Mouse (Mus musculus) heart, embryonic 13.5 days (tissue): ENCODE results near the gene 1700001J03Rik. TPM values are rescaled to one million over a fixed set of nuclear protein-coding genes. Genes with fewer than 3 reads are reported as not detected.

Experiments used
- ATAC-seq: fragments of 200-750 bp; cut with Nextera tagmentation; 2 replicates; pipeline ENCODE4 v1.8.0; 2017; ENCODE audit warnings: moderate TSS enrichment; ENCODE audit not compliant: insufficient number of reproducible peaks, low FRiP score, low TSS enrichment; ENCODE audit errors: extremely low read depth
- H3K27ac ChIP-seq: fragments of 300-500 bp; sonication (generic); replicated peaks from 2 replicates; pipeline ENCODE4 v1.5.1; 2015; ENCODE audit warnings: moderate library complexity, mild to moderate bottlenecking, inconsistent platforms
- H3K27me3 ChIP-seq: fragments of 300-500 bp; sonication (generic); replicated peaks from 2 replicates; pipeline ENCODE4 v1.6.1; 2015; ENCODE audit warnings: mild to moderate bottlenecking, inconsistent platforms
- H3K36me3 ChIP-seq: fragments of 300-500 bp; sonication (generic); 2 replicates; pipeline ENCODE4 v1.6.1; 2015; ENCODE audit warnings: mild to moderate bottlenecking, inconsistent platforms
- H3K4me1 ChIP-seq: fragments of 300-500 bp; sonication (generic); 2 replicates; pipeline ENCODE4 v1.6.1; 2015; ENCODE audit warnings: inconsistent platforms
- H3K4me2 ChIP-seq: fragments of 300-500 bp; sonication (generic); 2 replicates; pipeline ENCODE4 v1.6.1; 2015; ENCODE audit warnings: inconsistent platforms, mild to moderate bottlenecking, moderate library complexity
- H3K4me3 ChIP-seq: fragments of 300-500 bp; sonication (generic); 2 replicates; pipeline ENCODE4 v1.5.1; 2015; ENCODE audit warnings: moderate library complexity, mild to moderate bottlenecking, inconsistent platforms
- H3K9ac ChIP-seq: fragments of 300-500 bp; sonication (generic); 2 replicates; pipeline ENCODE4 v1.6.1; 2015; ENCODE audit warnings: inconsistent platforms, mild to moderate bottlenecking, moderate library complexity
- H3K9me3 ChIP-seq: fragments of 300-500 bp; sonication (generic); 2 replicates; pipeline ENCODE4 v1.6.1; 2016; ENCODE audit warnings: inconsistent platforms
- WGBS: fragments of 180-500 bp; shearing (Covaris S2); methylation state at CpG from one replicate; pipeline ENCODE4 v1.1.7; 2015; ENCODE audit warnings: mixed read lengths; 5-methylcytosine and 5-hydroxymethylcytosine counted together
- polyA plus RNA-seq: library from polyadenylated mRNA; unstranded; fragments of >200 nt; fragmentation: Nextera tagmentation; extraction: Ambion mirVana; gene quantifications from 2 replicates; pipeline ENCODE4 v1.2.1, GENCODE M21; 2015

Gene 1700001J03Rik
- polyA plus RNA-seq, 1 experiment from 2014 or later: not detected

DNA sequence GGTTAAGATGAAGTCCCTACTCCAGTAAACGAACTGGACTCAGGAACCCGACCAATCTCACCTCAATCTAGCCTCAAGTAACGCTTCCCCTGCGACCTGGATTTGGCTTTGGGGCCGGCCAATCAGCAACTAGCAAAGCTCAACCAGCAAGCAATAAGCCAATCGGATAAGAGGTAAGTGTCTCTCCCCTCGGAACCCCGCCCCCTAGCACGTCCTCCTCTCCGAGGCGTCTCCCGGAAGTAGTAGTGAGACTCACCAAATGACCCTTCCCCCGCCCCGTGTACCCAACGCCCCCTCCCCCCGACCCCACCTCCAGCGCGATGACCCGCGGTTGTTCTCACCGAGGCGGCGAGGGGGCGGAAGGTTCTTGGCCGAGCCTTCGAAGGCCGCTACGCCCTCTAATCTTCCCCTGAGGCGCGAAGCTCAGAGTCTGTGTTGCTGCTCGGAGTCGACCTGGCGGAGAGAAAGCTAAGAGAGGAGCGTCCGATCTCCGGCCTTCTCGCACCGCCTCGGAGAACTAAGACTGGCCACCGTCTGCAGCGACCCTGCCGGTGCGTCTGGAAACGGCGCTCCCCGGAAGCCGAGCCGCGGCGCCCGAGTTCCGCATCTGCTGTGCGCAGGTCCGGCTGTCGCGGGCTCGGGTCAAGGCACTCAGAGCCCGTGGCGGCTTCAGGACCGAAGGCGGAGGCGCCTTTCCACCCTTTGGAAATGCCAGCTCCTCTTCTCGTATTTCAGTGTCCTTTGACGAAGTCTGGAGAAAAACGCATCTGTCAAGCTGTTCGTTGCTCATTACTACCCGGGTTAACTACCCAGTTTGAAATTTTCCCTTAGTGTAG is 36.0 kb upstream of the 1700001J03Rik start, which contains the start of gene Rnf6:
Rnf6 (minus strand) TSS at position 677 of the 836 bp plus-strand sequence.
- no peaks in the 10 kb centered on the region for H3K9me3 ChIP-seq
- H3K4me2 ChIP-seq: peak within 1 kb of the TSS; percentile 84
- ATAC-seq: peak; percentile 98
- peaks cover 18% of the 10 kb centered on the region for H3K4me1 ChIP-seq
- no peaks in the 10 kb centered on the region for H3K27me3 ChIP-seq
- H3K36me3 ChIP-seq: peaks cover 39% of the 10 kb centered on the region
- H3K4me3 ChIP-seq: peak within 1 kb of the TSS; percentile 76
- H3K27ac ChIP-seq: peak within 1 kb of the TSS; percentile 98
- under 1% methylated on average over 67 of the region's 67 CpGs for WGBS
- peak within 1 kb of the TSS; percentile 92 for H3K9ac ChIP-seq

DNA sequence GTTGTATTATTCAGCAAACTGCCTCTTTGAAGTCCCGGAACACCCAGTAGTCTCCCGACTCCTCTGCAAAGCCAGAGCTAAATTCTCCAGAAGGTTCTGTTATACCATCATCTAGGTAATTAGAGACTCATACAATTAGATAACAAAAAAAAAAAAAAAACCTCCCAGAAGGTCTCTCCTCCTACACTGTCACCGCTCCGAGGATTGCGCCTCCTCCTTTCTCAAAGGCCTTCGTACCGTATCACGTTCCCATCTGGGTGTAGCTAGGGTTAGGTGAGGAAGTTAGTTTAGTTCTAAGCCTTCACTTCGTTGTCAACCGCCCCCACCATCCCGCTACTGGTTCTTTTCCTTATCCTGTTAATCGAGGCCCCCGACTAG is 35.4 kb upstream of the 1700001J03Rik start:
- Histone ChIP-seq H3K9me3 (no peaks in the 10 kb centered on the region), H3K27me3 (no peaks in the 10 kb centered on the region), H3K4me3 (peak overlapping the region; percentile 76), H3K9ac (peak overlapping the region; percentile 92), H3K4me1 (peaks cover 18% of the 10 kb centered on the region), H3K27ac (peak overlapping the region; percentile 53), H3K4me2 (peak overlapping the region; percentile 84), H3K36me3 (peaks cover 45% of the 10 kb centered on the region)
- 6% methylated on average over 13 of the region's 13 CpGs for WGBS
- ATAC-seq: peak; percentile 4; the same call in 1 of the 2 replicates

DNA sequence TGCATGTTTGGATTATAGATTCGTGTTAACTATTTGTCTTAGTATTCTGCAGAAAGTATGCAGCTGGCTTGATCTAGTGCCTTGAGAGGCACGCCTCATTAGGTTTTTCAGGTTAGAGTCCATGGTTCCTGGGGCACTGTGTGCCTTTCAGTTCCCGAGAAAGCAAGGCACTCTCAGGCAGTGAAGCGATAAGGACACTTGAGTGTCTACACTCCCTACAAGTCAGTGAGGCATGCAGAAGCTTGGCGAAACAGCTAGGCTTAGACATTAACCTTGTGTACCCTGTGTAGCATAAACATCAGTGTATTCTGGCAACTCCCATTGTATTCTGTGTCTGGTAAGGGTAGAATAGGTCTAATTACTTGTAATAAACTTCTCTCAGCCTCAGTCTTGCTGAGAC is 20.4 kb upstream of the 1700001J03Rik start:
- peaks cover 92% of the 10 kb centered on the region for H3K36me3 ChIP-seq
- H3K27ac ChIP-seq: no peak overlapping the region
- 85% methylated on average over 5 of the region's 5 CpGs for WGBS
- no peak overlapping the region for H3K9ac ChIP-seq
- no peaks in the 10 kb centered on the region for H3K27me3 ChIP-seq
- peaks cover 2% of the 10 kb centered on the region; the same call in 1 of the 2 replicates for H3K9me3 ChIP-seq
- H3K4me1 ChIP-seq: no peaks in the 10 kb centered on the region
- no peak for ATAC-seq
- no peak overlapping the region for H3K4me2 ChIP-seq
- no peak overlapping the region for H3K4me3 ChIP-seq

DNA sequence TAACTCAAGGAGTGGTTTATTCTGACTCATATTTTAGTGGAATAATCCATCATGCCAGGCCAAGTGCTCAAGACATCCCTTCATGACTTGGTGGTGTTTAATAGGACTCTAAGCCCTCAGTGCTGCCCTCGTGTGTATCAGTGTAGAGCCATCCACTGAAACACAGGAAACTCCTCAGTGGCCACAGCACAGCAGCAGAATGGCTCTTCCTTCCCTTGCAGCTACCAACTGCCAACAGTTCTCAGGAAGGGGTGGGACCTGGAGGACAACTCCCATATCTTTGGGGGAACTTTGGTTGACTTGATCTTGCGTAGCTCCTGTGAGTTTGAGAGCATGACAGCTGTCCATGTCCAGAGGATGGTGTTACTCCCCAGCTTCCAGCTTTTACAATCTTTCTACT is 18.8 kb upstream of the 1700001J03Rik start:
- no peaks in the 10 kb centered on the region for H3K27me3 ChIP-seq
- ATAC-seq: no peak
- H3K4me1 ChIP-seq: no peaks in the 10 kb centered on the region
- peaks cover 4% of the 10 kb centered on the region; the same call in 1 of the 2 replicates for H3K9me3 ChIP-seq
- no peak overlapping the region for H3K27ac ChIP-seq
- 77% methylated on average over 2 of the region's 2 CpGs for WGBS
- H3K4me3 ChIP-seq: no peak overlapping the region
- H3K9ac ChIP-seq: no peak overlapping the region
- peaks cover 80% of the 10 kb centered on the region for H3K36me3 ChIP-seq
- H3K4me2 ChIP-seq: no peak overlapping the region

DNA sequence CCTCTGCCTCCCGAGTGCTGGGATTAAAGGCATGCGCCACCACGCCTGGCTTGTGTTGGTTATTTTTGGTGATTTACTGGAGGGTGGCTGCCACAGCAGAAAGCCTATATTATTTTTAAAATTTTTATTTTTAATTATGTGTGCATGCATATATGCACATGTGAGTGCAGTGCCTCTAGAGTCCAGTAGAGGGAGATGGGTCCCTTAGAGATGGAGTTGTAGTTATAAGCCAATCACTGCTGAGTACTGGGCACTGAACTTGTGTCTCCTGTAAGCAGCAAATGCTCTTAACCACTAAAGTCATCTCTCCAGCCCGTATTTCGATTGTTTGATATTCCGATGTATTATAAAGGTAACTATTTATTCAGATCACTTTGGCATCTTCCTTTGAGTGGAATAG is 15.5 kb upstream of the 1700001J03Rik start:
- Histone ChIP-seq H3K9me3 (peaks cover 4% of the 10 kb centered on the region; the same call in 1 of the 2 replicates), H3K4me1 (no peaks in the 10 kb centered on the region), H3K27me3 (no peaks in the 10 kb centered on the region), H3K27ac (no peak overlapping the region), H3K9ac (no peak overlapping the region), H3K4me2 (no peak overlapping the region), H3K4me3 (no peak overlapping the region), H3K36me3 (peaks cover 47% of the 10 kb centered on the region)
- no peak for ATAC-seq
- 91% methylated on average over 6 of the region's 6 CpGs for WGBS

DNA sequence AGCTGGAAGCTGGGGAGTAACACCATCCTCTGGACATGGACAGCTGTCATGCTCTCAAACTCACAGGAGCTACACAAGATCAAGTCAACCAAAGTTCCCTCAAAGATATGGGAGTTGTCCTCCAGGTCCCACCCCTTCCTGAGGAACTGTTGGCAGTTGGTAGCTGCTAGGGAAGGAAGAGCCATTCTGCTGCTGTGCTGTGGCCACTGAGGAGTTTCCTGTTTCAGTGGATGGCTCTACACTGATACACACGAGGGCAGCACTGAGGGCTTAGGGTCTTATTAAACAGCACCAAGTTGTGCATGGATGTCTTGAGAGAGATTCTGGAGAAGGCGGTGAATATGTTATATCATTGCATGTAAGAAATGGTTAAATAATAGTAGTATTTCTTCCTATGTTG is 14.4 kb upstream of the 1700001J03Rik start:
- H3K4me2 ChIP-seq: no peak overlapping the region
- H3K4me3 ChIP-seq: no peak overlapping the region
- peaks cover 37% of the 10 kb centered on the region for H3K36me3 ChIP-seq
- H3K9ac ChIP-seq: no peak overlapping the region
- H3K9me3 ChIP-seq: peaks cover 4% of the 10 kb centered on the region; the same call in 1 of the 2 replicates
- H3K27ac ChIP-seq: no peak overlapping the region
- WGBS: 69% methylated on average over 2 of the region's 2 CpGs
- no peaks in the 10 kb centered on the region for H3K4me1 ChIP-seq
- no peak for ATAC-seq
- no peaks in the 10 kb centered on the region for H3K27me3 ChIP-seq

DNA sequence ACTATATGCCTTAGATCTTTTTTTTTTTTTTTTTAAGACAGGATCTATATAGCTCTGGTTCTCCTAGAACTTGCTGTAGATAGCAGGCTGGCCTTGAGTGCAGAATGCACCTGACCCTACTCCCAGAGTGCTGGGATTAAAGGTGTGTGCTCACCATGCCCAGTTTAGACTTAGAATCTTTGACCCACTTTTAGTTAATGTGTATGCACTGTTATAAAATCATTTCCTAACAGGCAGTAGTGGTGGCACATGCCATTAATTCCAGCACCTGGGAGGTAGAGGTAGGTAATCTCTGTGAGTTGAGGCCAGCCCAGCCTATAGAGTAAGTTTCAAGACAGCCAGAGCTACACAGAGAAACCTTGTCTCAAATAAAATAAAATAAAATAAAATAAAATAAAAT is 14.0 kb upstream of the 1700001J03Rik start:
- H3K27ac ChIP-seq: no peak overlapping the region
- no peak for ATAC-seq
- no peak overlapping the region for H3K9ac ChIP-seq
- no peak overlapping the region for H3K4me2 ChIP-seq
- H3K27me3 ChIP-seq: no peaks in the 10 kb centered on the region
- H3K36me3 ChIP-seq: peaks cover 32% of the 10 kb centered on the region
- no peak overlapping the region for H3K4me3 ChIP-seq
- H3K4me1 ChIP-seq: no peaks in the 10 kb centered on the region
- peaks cover 4% of the 10 kb centered on the region; the same call in 1 of the 2 replicates for H3K9me3 ChIP-seq

DNA sequence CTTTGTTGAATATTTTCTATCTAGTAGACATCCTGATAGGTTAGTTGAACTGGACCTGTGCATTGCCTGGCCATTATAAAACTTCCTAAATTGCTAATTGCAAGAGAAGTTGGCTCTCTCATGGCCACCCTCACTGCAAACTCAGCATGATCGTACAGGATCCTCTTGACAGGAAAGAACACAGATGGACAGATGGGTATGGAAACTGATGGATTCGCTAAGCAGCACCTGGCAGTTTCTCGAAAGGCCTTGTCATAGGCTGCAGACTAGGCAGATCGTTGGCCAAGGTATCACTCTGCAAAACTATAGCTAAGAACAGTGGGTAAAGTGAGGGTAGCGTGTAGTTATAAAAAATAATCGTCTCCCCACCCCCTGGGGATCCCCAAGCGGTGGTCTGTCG is 8.3 kb upstream of the 1700001J03Rik start:
- Histone ChIP-seq H3K9ac (no peak overlapping the region), H3K4me2 (no peak overlapping the region), H3K27ac (no peak overlapping the region), H3K36me3 (no peaks in the 10 kb centered on the region), H3K4me3 (no peak overlapping the region), H3K9me3 (no peaks in the 10 kb centered on the region), H3K27me3 (no peaks in the 10 kb centered on the region), H3K4me1 (no peaks in the 10 kb centered on the region)
- no peak for ATAC-seq
- WGBS: 74% methylated on average over 8 of the region's 8 CpGs

DNA sequence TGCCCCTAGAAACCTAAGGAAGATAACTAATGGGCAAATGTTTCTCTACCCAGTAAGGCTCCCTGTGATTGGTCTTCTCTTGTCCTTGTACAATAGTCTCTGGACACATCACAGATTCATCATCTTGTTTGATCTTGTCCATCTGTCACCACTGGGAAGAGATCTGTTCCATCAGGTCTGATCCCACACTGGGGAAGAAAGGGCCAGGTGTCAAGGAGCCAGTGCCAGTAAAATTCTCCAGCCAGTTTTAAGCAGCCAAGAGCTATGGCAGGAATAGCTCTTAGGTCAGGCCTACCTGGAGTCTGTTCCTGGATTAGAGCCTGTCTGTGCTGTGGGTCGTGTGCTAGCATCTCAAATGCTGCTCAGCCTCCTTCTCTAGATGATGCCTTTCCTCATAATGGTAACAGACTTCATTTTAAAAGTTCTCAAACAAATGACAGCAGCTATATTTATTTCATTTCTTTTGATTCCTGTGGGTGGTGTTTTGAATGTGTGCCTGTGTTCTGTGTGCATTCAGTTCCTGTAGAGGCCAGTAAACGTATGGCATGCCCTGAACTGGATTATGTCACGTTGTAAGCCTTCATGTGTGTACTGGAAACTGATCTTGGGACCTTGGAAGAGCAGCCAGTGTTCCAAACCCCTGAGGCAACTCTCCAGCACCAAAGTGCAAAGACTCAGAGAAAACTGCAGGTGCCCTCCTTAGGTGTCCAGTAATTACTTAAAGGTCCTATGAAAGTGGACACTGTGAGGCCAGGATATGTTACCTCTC is 5.6 kb upstream of the 1700001J03Rik start:
- no peaks in the 10 kb centered on the region for H3K4me1 ChIP-seq
- no peak overlapping the region for H3K27ac ChIP-seq
- H3K4me3 ChIP-seq: no peak overlapping the region
- H3K36me3 ChIP-seq: no peaks in the 10 kb centered on the region
- 47% methylated on average over 3 of the region's 3 CpGs for WGBS
- no peak overlapping the region for H3K4me2 ChIP-seq
- H3K27me3 ChIP-seq: no peaks in the 10 kb centered on the region
- ATAC-seq: no peak
- no peaks in the 10 kb centered on the region for H3K9me3 ChIP-seq
- H3K9ac ChIP-seq: no peak overlapping the region

DNA sequence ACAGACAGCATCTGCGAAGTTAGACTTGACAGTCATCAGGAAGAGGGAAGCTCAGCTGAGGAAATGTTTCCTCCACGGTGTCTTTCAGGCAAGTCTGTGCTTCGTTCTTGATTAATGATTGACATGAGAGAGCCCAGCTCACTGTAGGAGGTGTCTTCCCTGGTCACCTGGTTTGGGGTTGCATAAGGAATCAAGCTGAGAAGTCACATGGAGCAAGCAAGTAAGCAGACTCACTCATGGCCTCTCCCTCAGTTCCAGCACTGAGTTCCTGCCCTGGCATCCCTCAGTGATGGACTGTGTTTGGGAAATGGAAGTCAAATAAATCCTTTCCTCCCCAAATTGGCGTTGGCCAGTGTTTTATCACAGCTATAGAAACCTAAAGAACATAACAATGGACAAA is 5.0 kb upstream of the 1700001J03Rik start:
- no peak for ATAC-seq
- H3K36me3 ChIP-seq: no peaks in the 10 kb centered on the region
- WGBS: 58% methylated on average over 4 of the region's 4 CpGs
- H3K9ac ChIP-seq: no peak overlapping the region
- no peak overlapping the region for H3K4me3 ChIP-seq
- H3K27me3 ChIP-seq: no peaks in the 10 kb centered on the region
- no peaks in the 10 kb centered on the region for H3K9me3 ChIP-seq
- H3K27ac ChIP-seq: no peak overlapping the region
- H3K4me1 ChIP-seq: no peaks in the 10 kb centered on the region
- H3K4me2 ChIP-seq: no peak overlapping the region

DNA sequence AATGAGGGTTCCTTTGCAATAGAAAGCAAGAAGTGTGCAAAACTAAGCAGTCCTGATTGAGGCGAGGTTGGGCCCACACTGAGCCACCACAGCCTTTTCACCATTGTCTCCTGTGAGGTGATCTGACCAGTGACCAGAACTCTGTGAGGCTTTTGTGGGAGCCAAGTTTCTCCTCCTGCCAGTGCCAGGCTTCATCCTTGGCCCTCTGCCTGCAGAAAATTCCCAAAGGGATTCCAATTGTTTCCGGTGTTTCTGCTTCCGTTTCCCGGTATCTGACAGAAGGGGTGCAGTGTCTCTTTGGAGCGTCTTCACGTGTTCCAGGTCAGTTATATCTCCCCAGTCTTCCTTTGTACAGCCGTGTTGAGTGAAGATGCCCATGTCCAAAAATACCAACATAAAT is 3.6 kb upstream of the 1700001J03Rik start:
- H3K9me3 ChIP-seq: no peaks in the 10 kb centered on the region
- no peak overlapping the region for H3K4me3 ChIP-seq
- H3K36me3 ChIP-seq: no peaks in the 10 kb centered on the region
- no peak overlapping the region for H3K27ac ChIP-seq
- no peaks in the 10 kb centered on the region for H3K4me1 ChIP-seq
- H3K4me2 ChIP-seq: no peak overlapping the region
- no peak overlapping the region for H3K9ac ChIP-seq
- no peaks in the 10 kb centered on the region for H3K27me3 ChIP-seq
- WGBS: 76% methylated on average over 7 of the region's 7 CpGs
- ATAC-seq: no peak
